Mouse (Mus musculus): ENCODE data around the gene Ehmt2.
A peak's percentile ranks its signal among the peaks of the same experiment; 100 is the strongest.
"Not testable (repeated sequence)": the region's sequence is repeated elsewhere in the genome, so short reads cannot be mapped to it uniquely, and the experiment has no call there.

Gene Ehmt2

GRCm38 (mm10) chr17:34893072-34893824, 5.0 kb upstream of the Ehmt2 start:
- DNase-seq: no peak

- peak; percentile 96 for DNase-seq
Measured at GRCm38 (mm10) chr17:34894074-34894597, 4.1 kb upstream of the Ehmt2 start.

GRCm38 (mm10) chr17:34894801-34895530, 3.3 kb upstream of the Ehmt2 start:
- DNase-seq: peak; percentile 55

- no peak for DNase-seq
Measured at GRCm38 (mm10) chr17:34895724-34896123, 2.5 kb upstream of the Ehmt2 start.

GRCm38 (mm10) chr17:34896366-34896765, 1.9 kb upstream of the Ehmt2 start:
- DNase-seq: peak; percentile 31

- DNase-seq: peak; percentile 65
Measured at GRCm38 (mm10) chr17:34897373-34898159, 703 bp upstream of the Ehmt2 start.

GRCm38 (mm10) chr17:34898706-34899052, 410 bp downstream of the Ehmt2 start:
- DNase-seq: no peak

GRCm38 (mm10) chr17:34899053-34899889, 1.0 kb downstream of the Ehmt2 start:
- peak; percentile 50 for DNase-seq

- peak; percentile 58 for DNase-seq
Measured at GRCm38 (mm10) chr17:34899890-34900243, 1.6 kb downstream of the Ehmt2 start.

GRCm38 (mm10) chr17:34900826-34901225, 2.6 kb downstream of the Ehmt2 start:
- DNase-seq: not testable (repeated sequence)

- DNase-seq: not testable (repeated sequence)
Measured at GRCm38 (mm10) chr17:34901948-34902347, 3.7 kb downstream of the Ehmt2 start.

- DNase-seq: no peak
Measured at GRCm38 (mm10) chr17:34902895-34903294, 4.6 kb downstream of the Ehmt2 start.

GRCm38 (mm10) chr17:34910982-34911381, 12.7 kb downstream of the Ehmt2 start:
- no peak for DNase-seq

GRCm38 (mm10) chr17:34911945-34912351, 13.7 kb downstream of the Ehmt2 start:
- DNase-seq: peak; percentile 87

GRCm38 (mm10) chr17:34913930-34914665, 15.8 kb downstream of the Ehmt2 start, which contains the start of gene Slc44a4:
TSS of gene Slc44a4 (plus strand) at chr17:34914466.
- DNase-seq: no peak

- DNase-seq: peak; percentile 67
Measured at GRCm38 (mm10) chr17:34915410-34915831, 17.2 kb downstream of the Ehmt2 start.

- DNase-seq: no peak
Measured at GRCm38 (mm10) chr17:34916316-34916715, 18.0 kb downstream of the Ehmt2 start.

GRCm38 (mm10) chr17:34917188-34917587, 18.9 kb downstream of the Ehmt2 start:
- DNase-seq: no peak

GRCm38 (mm10) chr17:34922939-34923338, 24.7 kb downstream of the Ehmt2 start:
- no peak for DNase-seq

- DNase-seq: no peak
Measured at GRCm38 (mm10) chr17:34924258-34924657, 26.0 kb downstream of the Ehmt2 start.

- peak; percentile 43 for DNase-seq
Measured at GRCm38 (mm10) chr17:34927306-34928019, 29.2 kb downstream of the Ehmt2 start.

All from lung, postnatal 10 days (tissue).